23 mouse cellular contexts compared by ENCODE assay signal in the genomic region with DNA sequence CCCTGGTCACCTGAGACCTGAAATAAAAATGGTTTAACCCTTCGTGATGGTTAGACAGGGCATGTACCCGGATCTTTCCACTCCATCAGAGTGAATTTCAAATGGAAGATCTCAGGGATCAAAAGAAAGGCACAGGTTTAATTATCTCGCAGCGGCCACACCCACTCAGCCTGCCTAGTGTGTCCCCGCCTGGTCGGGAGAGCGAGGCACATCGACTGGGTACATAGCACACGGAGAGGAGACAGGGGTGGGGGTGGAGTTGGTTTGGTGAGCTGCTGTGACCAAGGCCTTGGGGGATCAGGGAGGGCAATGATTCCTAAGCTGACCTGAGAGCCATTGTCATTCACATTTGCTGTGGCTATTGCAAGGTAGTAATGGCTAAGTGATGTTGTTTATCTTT. TPM values are rescaled to one million over a fixed set of nuclear protein-coding genes. Genes with fewer than 3 reads are reported as not detected.
DNase-seq lines count a peak whose midpoint lies in the region; ATAC-seq lines count a peak whose summit lies in the region.
"Had no signal": no experiment of that assay in that cellular context is flagged by ENCODE, and none has a peak within 500 bp of the region (broad histone marks: within the 10 kb centered on the region; RNA-seq: fewer than 3 reads in every experiment).

No protein-coding gene starts in this region.

- H3K36me3 ChIP-seq in hindbrain, embryonic 13.5 days, result no peaks in the 10 kb centered on the region
- no peaks in the 10 kb centered on the region for H3K36me3 ChIP-seq in hindbrain, embryonic 14.5 days (replicated peaks; ENCODE audit: control insufficient read depth, insufficient read depth)
- H3K36me3 ChIP-seq in neural tube, embryonic 13.5 days, result no peaks in the 10 kb centered on the region
- no peaks in the 10 kb centered on the region for H3K36me3 ChIP-seq in midbrain, embryonic 16.5 days (ENCODE audit: control insufficient read depth, insufficient read depth, low read length)
- H3K36me3 ChIP-seq: liver, embryonic 12.5 days had no signal

- H3K27ac ChIP-seq in hindbrain, embryonic 13.5 days, result peak overlapping the region; percentile 53
- no peak overlapping the region for H3K27ac ChIP-seq in hindbrain, embryonic 14.5 days
- peak overlapping the region; percentile 20; the same call in 1 of the 2 replicates for H3K27ac ChIP-seq in neural tube, embryonic 13.5 days (replicated peaks)
- peak overlapping the region; percentile 9; the same call in 1 of the 2 replicates for H3K27ac ChIP-seq in midbrain, embryonic 16.5 days (ENCODE audit: low read length)
- H3K27ac ChIP-seq: kidney, postnatal 0 days; liver, embryonic 12.5 days had no signal

- no peak overlapping the region for H3K4me3 ChIP-seq in hindbrain, embryonic 13.5 days
- H3K4me3 ChIP-seq in hindbrain, embryonic 14.5 days (replicated peaks; ENCODE audit: low read length), result no peak overlapping the region
- no peak overlapping the region for H3K4me3 ChIP-seq in neural tube, embryonic 13.5 days
- H3K4me3 ChIP-seq in midbrain, embryonic 16.5 days (ENCODE audit: low read depth, low read length), result no peak overlapping the region
- H3K4me3 ChIP-seq: liver, embryonic 12.5 days; megakaryocyte, embryonic 14.5 days had no signal

- H3K27me3 ChIP-seq in hindbrain, embryonic 13.5 days, result peaks cover 9% of the 10 kb centered on the region
- H3K27me3 ChIP-seq in hindbrain, embryonic 14.5 days (ENCODE audit: control insufficient read depth, insufficient read depth, low read length), result no peaks in the 10 kb centered on the region
- peaks cover 9% of the 10 kb centered on the region; the same call in 1 of the 2 replicates for H3K27me3 ChIP-seq in neural tube, embryonic 13.5 days
- H3K27me3 ChIP-seq in midbrain, embryonic 16.5 days (ENCODE audit: control insufficient read depth, insufficient read depth, low read depth, low read length), result no peaks in the 10 kb centered on the region

- no peaks in the 10 kb centered on the region for H3K9me3 ChIP-seq in hindbrain, embryonic 13.5 days
- no peaks in the 10 kb centered on the region for H3K9me3 ChIP-seq in hindbrain, embryonic 14.5 days (ENCODE audit: control insufficient read depth, low read length)
- no peaks in the 10 kb centered on the region for H3K9me3 ChIP-seq in neural tube, embryonic 13.5 days
- H3K9me3 ChIP-seq in midbrain, embryonic 16.5 days (replicated peaks; ENCODE audit: control insufficient read depth, low read length, poor library complexity, severe bottlenecking), result no peaks in the 10 kb centered on the region
- H3K9me3 ChIP-seq: liver, embryonic 12.5 days; megakaryocyte, embryonic 14.5 days had no signal

- WGBS in hindbrain, embryonic 13.5 days, result 53% methylated on average over 9 of the region's 9 CpGs
- 47% methylated on average over 9 of the region's 9 CpGs for WGBS in hindbrain, embryonic 14.5 days
- 42% methylated on average over 9 of the region's 9 CpGs for WGBS in neural tube, embryonic 13.5 days
- 32% methylated on average over 9 of the region's 9 CpGs for WGBS in midbrain, embryonic 16.5 days

- no peak overlapping the region for H3K9ac ChIP-seq in hindbrain, embryonic 13.5 days
- H3K9ac ChIP-seq in hindbrain, embryonic 14.5 days, result no peak overlapping the region
- H3K9ac ChIP-seq in neural tube, embryonic 13.5 days, result no peak overlapping the region
- H3K9ac ChIP-seq in midbrain, embryonic 16.5 days (ENCODE audit: low read depth, low read length), result 0 out of 2 replicates have a peak overlapping the region, but pooled peaks have one; percentile 25
- H3K9ac ChIP-seq: liver, embryonic 12.5 days; liver, postnatal 0 days had no signal

- ATAC-seq in hindbrain, embryonic 13.5 days (ENCODE audit: low FRiP score), result no peak
- no peak for ATAC-seq in hindbrain, embryonic 14.5 days (ENCODE audit: low FRiP score)
- no peak for ATAC-seq in neural tube, embryonic 13.5 days (ENCODE audit: low read depth)
- ATAC-seq in midbrain, embryonic 16.5 days, result no peak
- ATAC-seq: forebrain, embryonic 14.5 days; liver, embryonic 12.5 days; liver, postnatal 0 days had no signal

- no peak overlapping the region for H3K4me2 ChIP-seq in hindbrain, embryonic 13.5 days
- no peak overlapping the region for H3K4me2 ChIP-seq in hindbrain, embryonic 14.5 days (replicated peaks)
- no peak overlapping the region for H3K4me2 ChIP-seq in neural tube, embryonic 13.5 days
- 0 out of 2 replicates have a peak overlapping the region, but pooled peaks have one; percentile 8 for H3K4me2 ChIP-seq in midbrain, embryonic 16.5 days (ENCODE audit: low read length)
- H3K4me2 ChIP-seq: heart, embryonic 11.5 days; liver, embryonic 12.5 days had no signal

- DNase-seq in hindbrain, embryonic 14.5 days (ENCODE audit: low spot score), result no peak
- no peak for DNase-seq in neural tube, embryonic 10.5 days (ENCODE audit: extremely low spot score, low spot score)
- no peak for DNase-seq in gastrocnemius, postnatal 25 days
- DNase-seq in thymus, postnatal 36 days, result no peak
- DNase-seq: adrenal gland, adult 8-10 months; cerebellum, adult 2 months; cerebellum, postnatal 14 days; gastrocnemius, postnatal 36 days; heart, postnatal 36 days; kidney, adult 2 months; layer of hippocampus, postnatal 36 days; left cerebral cortex, postnatal 4 days; liver, postnatal 0 days; lung, postnatal 36 days; thymus, adult 2 months had no signal

- H3K4me1 ChIP-seq in hindbrain, embryonic 13.5 days (replicated peaks), result peaks cover 6% of the 10 kb centered on the region; the same call in 1 of the 2 replicates
- H3K4me1 ChIP-seq in hindbrain, embryonic 14.5 days (replicated peaks; ENCODE audit: control insufficient read depth, insufficient read depth, low read length), result peaks cover 9% of the 10 kb centered on the region
- H3K4me1 ChIP-seq in neural tube, embryonic 13.5 days (replicated peaks), result peaks cover 10% of the 10 kb centered on the region
- peaks cover 7% of the 10 kb centered on the region; the same call in 1 of the 2 replicates for H3K4me1 ChIP-seq in midbrain, embryonic 16.5 days (ENCODE audit: control insufficient read depth, insufficient read depth, low read length)
- H3K4me1 ChIP-seq: liver, embryonic 12.5 days; megakaryocyte, embryonic 14.5 days had no signal

RNA-seq across cellular contexts. Expression of a gene that starts 48.8 kb away (rescaled TPM):
- 50.4 and 50.9 TPM in 2 replicates for polyA plus RNA-seq in hindbrain, embryonic 13.5 days (2015; fragmentation: Nextera tagmentation; extraction: Ambion mirVana)
- polyA plus RNA-seq in hindbrain, embryonic 14.5 days (2014; fragmentation: Nextera tagmentation; extraction: Ambion mirVana), result 43.0 and 50.1 TPM in 2 replicates
- polyA plus RNA-seq in neural tube, embryonic 13.5 days (2015; fragmentation: Nextera tagmentation; extraction: Ambion mirVana), result 36.9 and 39.3 TPM in 2 replicates
- 78.6 and 83.0 TPM in 2 replicates for polyA plus RNA-seq in midbrain, embryonic 16.5 days (2015; fragmentation: Nextera tagmentation; extraction: Ambion mirVana)
- 1 to 10 TPM; 4.3 to 5.0 TPM for total RNA-seq in gastrocnemius, postnatal 25 days (2021)
